ENCODE assay signal across 8 mouse cellular contexts in genomic region chr5:127616151-127616550, GRCm38 (mm10). TPM values are rescaled to one million over a fixed set of nuclear protein-coding genes. Genes with fewer than 3 reads are reported as not detected.
DNase-seq lines count a peak whose midpoint lies in the region; ATAC-seq and TF ChIP-seq lines count a peak whose summit lies in the region.

No protein-coding gene starts in this region.

- H3K79me2 ChIP-seq in C2C12 (ENCODE audit: control insufficient read depth, insufficient read depth) = peaks cover 59% of the 10 kb centered on the region

- peak overlapping the region; percentile 96 for H3ac ChIP-seq in C2C12 (ENCODE audit: control insufficient read depth, insufficient read length, low read depth)

- peak overlapping the region; percentile 94 for H3K9ac ChIP-seq in forebrain, postnatal 0 days
- peak overlapping the region; percentile 98 for H3K9ac ChIP-seq in liver, postnatal 0 days (replicated peaks)

- DNase-seq in cerebellum, adult 9-11 months = peak; percentile 40
- no peak for DNase-seq in forebrain, postnatal 0 days
- peak; percentile 32 for DNase-seq in liver, postnatal 0 days
- no peak for DNase-seq in c-Kit-positive CD71-positive TER-119-positive erythroid progenitor cells, embryonic 14.5 days (ENCODE audit: low spot score)
- no peak for DNase-seq in Muller cell, postnatal 12 days (ENCODE audit: inconsistent ontology term)
- no peak for DNase-seq in urinary bladder, postnatal 36 days (ENCODE audit: low spot score in 2 of 2)

- WGBS in forebrain, postnatal 0 days = 23% methylated on average over 5 of the region's 5 CpGs
- 4% methylated on average over 5 of the region's 5 CpGs for WGBS in liver, postnatal 0 days (ENCODE audit: insufficient replicate concordance)

- no peaks in the 10 kb centered on the region for H3K36me3 ChIP-seq in C2C12 (ENCODE audit: control insufficient read depth, insufficient read depth)
- no peaks in the 10 kb centered on the region for H3K36me3 ChIP-seq in forebrain, postnatal 0 days (ENCODE audit: insufficient read depth)
- H3K36me3 ChIP-seq in liver, postnatal 0 days (replicated peaks; ENCODE audit: insufficient read depth, low read length) = no peaks in the 10 kb centered on the region

- H3K27me3 ChIP-seq in C2C12 (ENCODE audit: control insufficient read depth, insufficient read depth, insufficient read length) = no peaks in the 10 kb centered on the region
- H3K27me3 ChIP-seq in forebrain, postnatal 0 days (ENCODE audit: insufficient read depth, low read length) = no peaks in the 10 kb centered on the region
- no peaks in the 10 kb centered on the region for H3K27me3 ChIP-seq in liver, postnatal 0 days (ENCODE audit: insufficient read depth, low read length)

- peak overlapping the region; percentile 77 for H3K4me2 ChIP-seq in forebrain, postnatal 0 days (ENCODE audit: low read depth)
- peak overlapping the region; percentile 90 for H3K4me2 ChIP-seq in liver, postnatal 0 days (ENCODE audit: low read depth, low read length)

- no peaks in the 10 kb centered on the region for H3K9me3 ChIP-seq in forebrain, postnatal 0 days (ENCODE audit: low read length)
- no peaks in the 10 kb centered on the region for H3K9me3 ChIP-seq in liver, postnatal 0 days (ENCODE audit: low read length)

- no peak for ATAC-seq in cerebellum, adult (ENCODE audit: insufficient number of reproducible peaks, low FRiP score, low TSS enrichment)
- no peak for ATAC-seq in forebrain, postnatal 0 days
- ATAC-seq in liver, postnatal 0 days = no peak

- no peak overlapping the region for H3K27ac ChIP-seq in forebrain, postnatal 0 days (ENCODE audit: low read depth, low read length)
- peak overlapping the region; percentile 95 for H3K27ac ChIP-seq in liver, postnatal 0 days (ENCODE audit: low read depth)

- peak overlapping the region; percentile 60 for H3K4me3 ChIP-seq in C2C12 (ENCODE audit: insufficient read depth, poor library complexity, severe bottlenecking)
- H3K4me3 ChIP-seq in forebrain, postnatal 0 days (ENCODE audit: low read depth, low read length) = peak overlapping the region; percentile 89
- peak overlapping the region; percentile 97 for H3K4me3 ChIP-seq in liver, postnatal 0 days (ENCODE audit: low read depth, low read length)

- peaks cover 17% of the 10 kb centered on the region for H3K4me1 ChIP-seq in forebrain, postnatal 0 days (ENCODE audit: insufficient read depth)
- peaks cover 49% of the 10 kb centered on the region for H3K4me1 ChIP-seq in liver, postnatal 0 days (ENCODE audit: insufficient read depth)

- H3K79me3 ChIP-seq in C2C12 (ENCODE audit: low read depth) = peaks cover 53% of the 10 kb centered on the region

- no peak for TF ChIP-seq EP300 in liver, postnatal 0 days (IDR thresholded peaks at IDR 0.05; ENCODE audit: low read depth)

- no peak for TF ChIP-seq CTCF in C2C12 (IDR thresholded peaks at IDR 0.05; ENCODE audit: control insufficient read depth, insufficient read depth, insufficient read length)
- TF ChIP-seq CTCF in forebrain, postnatal 0 days (IDR thresholded peaks at IDR 0.05; ENCODE audit: low read depth) = no peak
- TF ChIP-seq CTCF in liver, postnatal 0 days (IDR thresholded peaks at IDR 0.05; ENCODE audit: low read depth) = no peak

TF ChIP-seq in C2C12, 6 proteins besides CTCF, POLR2A, EP300 and RAD21:
- TF ChIP-seq USF1 (IDR thresholded peaks at IDR 0.05; ENCODE audit: low read depth) (no peak), MYOD1 (IDR thresholded peaks at IDR 0.05; ENCODE audit: control insufficient read depth, insufficient read length, low read depth) (no peak), MYOG (IDR thresholded peaks at IDR 0.05; ENCODE audit: control insufficient read depth, extremely low read depth, insufficient read length) (no peak), FOSL1 (IDR thresholded peaks at IDR 0.05; ENCODE audit: insufficient read depth, low read length, poor library complexity, severe bottlenecking) (no peak), CEBPB (IDR thresholded peaks at IDR 0.05; ENCODE audit: low read depth) (no peak), MAX (IDR thresholded peaks at IDR 0.05) (no peak)

RNA-seq across cellular contexts. Expression of gene Glt1d1, which starts 15.9 kb away (rescaled TPM):
- not detected for polyA plus RNA-seq in C2C12 (2012; fragmentation: generic; extraction: Trizol)
- 10.5 and 12.0 TPM in 2 replicates for total RNA-seq in forebrain, postnatal 0 days (2014; rRNA removed)
- 1.0 and 1.1 TPM in 2 replicates for polyA plus RNA-seq in forebrain, postnatal 0 days (2015; fragmentation: Nextera tagmentation; extraction: Ambion mirVana)
- polyA plus RNA-seq in liver, postnatal 0 days (2015; fragmentation: Nextera tagmentation; extraction: Ambion mirVana) = 2.6 and 2.9 TPM in 2 replicates

RNA-seq across cellular contexts. Expression of gene Slc15a4, which starts 16.5 kb away (rescaled TPM):
- polyA plus RNA-seq in C2C12 (2012; fragmentation: generic; extraction: Trizol) = 42.8 TPM
- total RNA-seq in forebrain, postnatal 0 days (2014; rRNA removed) = 28.7 and 30.5 TPM in 2 replicates
- 20.5 and 21.0 TPM in 2 replicates for polyA plus RNA-seq in forebrain, postnatal 0 days (2015; fragmentation: Nextera tagmentation; extraction: Ambion mirVana)
- 10.4 and 11.3 TPM in 2 replicates for polyA plus RNA-seq in liver, postnatal 0 days (2015; fragmentation: Nextera tagmentation; extraction: Ambion mirVana)

Comparison
In these comparisons a context has a peak if more than half of its experiments do, and no peak if none do; other contexts are left out.
1. DNase-seq: peak in cerebellum, adult 9-11 months (single experiment) and liver, postnatal 0 days (single experiment); none in forebrain, postnatal 0 days (single experiment), c-Kit-positive CD71-positive TER-119-positive erythroid progenitor cells, embryonic 14.5 days (single experiment), Muller cell, postnatal 12 days (single experiment) and urinary bladder, postnatal 36 days (0 of 2).
2. Peak in every context shown above with its lines, with median percentiles within 50 percentile points of each other: H3K4me3 ChIP-seq.